Mouse (Mus musculus): ENCODE measurements around the gene Pttg1ip.

Gene Pttg1ip

DNA sequence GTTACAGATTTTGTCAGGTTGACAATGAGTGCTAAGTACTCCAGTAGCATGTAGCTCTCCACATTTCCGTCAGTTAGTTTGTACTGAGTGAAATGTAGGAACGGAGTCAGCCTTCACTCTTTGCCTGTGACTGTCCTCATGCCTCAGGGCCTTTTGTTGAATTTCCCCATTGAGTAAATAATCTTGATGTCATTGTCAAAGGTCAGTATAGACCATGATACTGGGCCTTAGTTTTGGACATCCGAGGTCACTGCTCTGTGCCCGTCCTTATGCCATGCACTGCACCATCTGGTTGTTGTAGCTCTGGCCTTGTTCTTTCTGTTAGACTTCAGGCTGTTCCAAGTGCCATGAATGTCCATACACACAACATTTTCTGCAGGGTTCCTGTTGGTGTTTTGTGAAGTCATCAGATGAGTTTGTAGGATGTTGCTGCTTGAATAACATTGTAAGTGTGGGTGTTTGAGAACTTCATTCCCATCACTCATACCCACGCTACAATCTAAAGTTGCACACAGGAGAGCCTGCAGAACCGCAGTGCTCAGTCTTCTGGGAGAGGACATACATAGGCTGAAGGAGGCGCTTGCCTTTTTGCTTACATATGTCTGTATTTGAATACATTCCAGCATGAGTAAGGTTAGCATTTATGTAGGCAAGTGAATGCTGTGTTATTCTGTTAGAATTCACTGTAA is 54.9 kb downstream of the Pttg1ip start:
- DNase-seq (ENCODE audit: low read depth, low spot score), result no peak

DNA sequence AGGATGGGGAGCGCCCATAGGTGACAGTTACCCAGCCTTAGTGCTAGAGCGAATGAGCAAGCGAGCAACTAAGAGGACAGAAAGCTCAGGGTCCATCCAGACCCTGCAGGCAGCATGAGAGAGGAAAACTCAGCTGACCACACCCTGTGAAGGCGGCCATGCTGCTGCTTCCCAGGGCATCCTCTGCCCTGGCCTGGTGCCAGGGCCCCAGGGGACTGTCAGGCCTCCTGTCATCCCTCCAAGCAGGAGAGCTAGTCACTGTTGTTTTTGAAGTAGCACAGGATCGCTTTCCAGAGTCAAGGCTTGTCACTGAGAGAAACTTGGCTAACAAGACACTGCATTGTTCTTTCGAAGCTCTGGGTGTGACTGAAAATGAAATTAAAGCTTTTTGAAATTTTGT is 57.4 kb downstream of the Pttg1ip start:
- no peak for DNase-seq (ENCODE audit: low read depth, low spot score)

DNA sequence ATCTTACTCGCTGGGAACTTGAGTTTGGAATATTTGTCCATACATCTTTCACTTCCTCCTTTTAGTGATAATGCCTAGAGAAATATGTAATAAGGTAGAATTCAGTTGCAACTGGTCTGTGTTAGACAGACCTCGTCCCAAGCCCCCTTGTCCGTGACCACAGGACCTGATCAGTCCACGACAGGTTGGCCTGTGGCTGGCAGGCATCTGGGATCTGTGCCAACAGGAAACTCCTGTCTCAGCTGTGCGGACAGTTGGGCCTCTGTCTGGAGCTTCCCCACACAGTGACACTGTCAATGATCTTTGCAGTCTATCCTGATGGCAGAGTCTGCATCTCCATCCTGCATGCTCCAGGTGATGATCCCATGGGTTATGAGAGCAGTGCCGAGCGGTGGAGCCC is 61.6 kb downstream of the Pttg1ip start:
- DNase-seq (ENCODE audit: low read depth, low spot score), result no peak

DNA sequence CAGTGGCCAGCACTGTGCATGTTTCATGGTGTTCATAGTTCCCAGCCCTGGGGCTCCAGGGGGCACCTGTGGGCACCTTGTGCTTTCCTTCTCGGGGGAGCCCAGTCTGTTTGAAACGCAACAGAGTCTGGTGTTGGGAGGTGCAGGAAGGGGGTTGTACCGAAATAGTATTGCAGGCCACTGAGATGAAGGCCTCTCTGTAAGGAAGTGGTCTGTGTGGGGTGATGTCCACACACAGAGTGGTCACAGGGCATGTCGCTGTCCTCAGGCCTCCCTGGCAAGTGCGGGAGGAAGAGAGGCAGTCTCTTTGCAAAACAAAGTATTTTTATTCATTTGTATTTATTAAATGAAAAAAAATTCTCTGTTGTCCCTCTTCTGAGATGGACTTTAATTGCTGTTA is 64.1 kb downstream of the Pttg1ip start:
- no peak for DNase-seq (ENCODE audit: low read depth, low spot score)

DNA sequence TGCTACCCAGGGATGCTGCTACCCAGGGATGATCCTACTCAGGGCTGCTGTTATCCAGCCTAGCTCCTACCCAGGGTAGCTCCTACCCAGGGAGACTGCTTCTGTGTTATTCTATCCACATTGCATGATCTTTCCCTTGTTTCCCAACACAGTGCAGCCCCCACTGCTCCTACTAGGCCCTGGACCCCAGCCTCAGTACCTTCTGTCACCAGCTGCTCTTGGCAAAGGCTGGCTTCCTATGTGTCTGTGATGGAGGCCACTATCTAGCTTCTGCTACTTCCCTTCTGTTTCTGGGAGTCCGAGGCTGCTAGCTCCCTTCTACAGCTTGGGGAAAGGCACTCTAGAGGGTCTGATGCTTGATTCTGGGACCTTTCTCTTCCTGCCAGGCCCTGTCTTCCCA is 65.9 kb downstream of the Pttg1ip start:
- no peak for DNase-seq (ENCODE audit: low read depth, low spot score)

DNA sequence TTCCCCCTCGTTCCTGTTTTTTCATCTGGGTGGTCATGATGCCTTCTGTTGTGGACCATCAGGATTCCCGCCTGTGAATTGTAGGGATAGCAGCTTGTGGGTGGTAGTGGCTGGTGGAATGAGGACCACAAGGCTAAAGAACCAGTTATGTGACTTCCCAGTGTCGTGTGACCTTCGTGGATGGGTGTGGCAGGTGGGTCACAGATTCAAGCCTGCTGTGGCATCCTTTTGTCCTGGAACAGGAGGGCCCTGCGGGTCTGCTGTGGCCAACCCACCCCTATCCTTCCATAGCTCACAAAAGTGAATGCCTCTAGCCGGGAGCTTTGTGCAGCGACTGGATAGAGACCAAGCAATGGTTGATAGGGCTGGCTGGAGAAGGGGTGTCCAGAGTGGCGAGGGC is 66.4 kb downstream of the Pttg1ip start:
- DNase-seq (ENCODE audit: low read depth, low spot score), result no peak
